Mouse (Mus musculus) layer of hippocampus, postnatal 36 days (tissue): Measurements from ENCODE around the gene Tbc1d23. TPM values are rescaled to one million over a fixed set of nuclear protein-coding genes. Genes with fewer than 3 reads are reported as not detected.

ENCODE experiments used
- DNase-seq, 2 experiments: peaks; one replicate each; pipeline ENCODE4 v3.0.0; 2022
- total RNA-seq, 2 experiments: library from RNA; stranded (reverse); gene quantifications; 2 replicates each; pipeline ENCODE4 v1.2.3; 2021

Gene Tbc1d23
- total RNA-seq, 2 experiments from 2014 or later: 43.6 to 52.4 TPM

- DNase-seq: no peak
Observed at GRCm38 (mm10) chr16:57159835-57160234, 71.5 kb downstream of the Tbc1d23 start.

GRCm38 (mm10) chr16:57157728-57158127, 73.6 kb downstream of the Tbc1d23 start:
- no peak for DNase-seq

GRCm38 (mm10) chr16:57157076-57157475, 74.2 kb downstream of the Tbc1d23 start:
- DNase-seq: no peak

DNA sequence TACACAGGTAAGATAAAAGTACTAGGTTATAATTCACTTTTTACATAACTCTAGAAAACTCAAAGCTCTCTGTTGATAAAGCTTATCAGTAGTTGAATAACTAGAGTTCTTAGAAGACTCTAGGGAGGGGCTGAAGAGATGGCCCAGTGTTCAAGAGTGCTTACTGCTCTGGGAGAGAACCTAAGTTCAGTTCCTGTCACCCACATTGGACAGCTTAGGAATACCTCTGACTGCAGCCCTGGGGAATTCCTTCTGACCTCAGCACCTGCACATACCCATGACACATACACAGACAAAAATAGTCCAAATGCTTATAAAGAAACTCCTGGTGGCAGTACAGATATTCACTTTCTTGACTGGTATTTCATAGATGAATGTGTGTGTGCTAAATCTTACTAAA, 75.4 kb downstream of the Tbc1d23 start:
- DNase-seq: no peak

- DNase-seq: no peak
Observed at GRCm38 (mm10) chr16:57151437-57151836, 79.9 kb downstream of the Tbc1d23 start.

DNA sequence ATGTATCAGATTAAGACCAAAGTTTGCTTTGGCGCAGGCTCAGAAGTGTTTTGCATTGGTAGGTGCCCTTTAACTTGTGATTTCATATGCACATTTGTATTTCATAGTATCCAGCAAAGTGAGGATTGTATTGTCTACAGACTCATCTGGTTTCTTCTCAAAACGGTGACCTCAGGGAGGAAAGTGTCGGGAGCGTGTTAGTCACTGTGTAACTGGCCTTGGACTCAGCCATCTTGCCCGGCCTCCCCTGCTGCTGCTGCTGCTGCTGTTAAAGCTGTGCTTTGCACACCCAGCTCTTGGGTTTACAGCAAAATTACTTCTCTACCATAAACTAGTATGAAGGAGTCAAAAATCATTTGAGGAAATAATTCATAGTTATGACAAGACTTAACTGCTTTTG, 86.6 kb downstream of the Tbc1d23 start:
- DNase-seq: no peak

DNA sequence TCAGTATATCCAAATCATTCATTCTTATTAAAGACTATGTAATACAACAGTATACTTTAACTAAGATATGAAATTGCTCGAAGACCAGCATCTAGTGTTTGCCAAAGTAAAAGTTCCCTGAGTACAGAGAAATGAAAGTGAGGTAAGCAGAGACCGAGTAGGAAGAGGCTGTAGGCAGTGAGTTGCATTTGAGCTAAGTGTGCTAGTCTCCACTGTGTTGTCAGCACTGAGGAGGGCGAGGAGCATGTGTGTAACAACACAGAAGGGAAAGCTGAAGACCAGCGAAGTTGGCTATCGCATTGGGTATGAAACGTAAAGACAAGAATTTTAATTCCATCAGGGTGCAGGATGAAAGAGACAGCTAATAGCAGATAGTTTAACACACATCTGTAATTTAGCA, 97.7 kb downstream of the Tbc1d23 start:
- no peak for DNase-seq

DNA sequence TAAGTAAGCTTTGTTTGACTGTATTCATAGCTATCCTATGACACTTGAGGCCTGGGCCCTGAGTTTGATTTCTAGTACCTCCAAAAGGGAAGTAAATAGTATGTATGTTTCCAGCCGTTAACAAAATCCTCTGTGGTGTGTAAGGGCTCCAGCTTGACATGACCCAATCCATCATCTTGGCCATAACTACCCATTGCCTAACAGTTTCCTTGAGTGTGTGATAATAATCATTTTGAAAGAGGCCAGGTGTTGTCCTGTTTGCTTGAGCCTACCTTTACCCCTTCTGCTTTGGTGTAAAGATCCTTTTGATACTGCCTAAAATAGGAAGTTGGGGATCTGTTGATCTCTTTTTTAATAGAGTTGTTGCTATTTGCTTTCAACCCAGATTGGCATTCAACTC, 99.0 kb downstream of the Tbc1d23 start:
- no peak for DNase-seq

- DNase-seq: no peak
Observed at GRCm38 (mm10) chr16:57131544-57131943, 99.8 kb downstream of the Tbc1d23 start.

DNA sequence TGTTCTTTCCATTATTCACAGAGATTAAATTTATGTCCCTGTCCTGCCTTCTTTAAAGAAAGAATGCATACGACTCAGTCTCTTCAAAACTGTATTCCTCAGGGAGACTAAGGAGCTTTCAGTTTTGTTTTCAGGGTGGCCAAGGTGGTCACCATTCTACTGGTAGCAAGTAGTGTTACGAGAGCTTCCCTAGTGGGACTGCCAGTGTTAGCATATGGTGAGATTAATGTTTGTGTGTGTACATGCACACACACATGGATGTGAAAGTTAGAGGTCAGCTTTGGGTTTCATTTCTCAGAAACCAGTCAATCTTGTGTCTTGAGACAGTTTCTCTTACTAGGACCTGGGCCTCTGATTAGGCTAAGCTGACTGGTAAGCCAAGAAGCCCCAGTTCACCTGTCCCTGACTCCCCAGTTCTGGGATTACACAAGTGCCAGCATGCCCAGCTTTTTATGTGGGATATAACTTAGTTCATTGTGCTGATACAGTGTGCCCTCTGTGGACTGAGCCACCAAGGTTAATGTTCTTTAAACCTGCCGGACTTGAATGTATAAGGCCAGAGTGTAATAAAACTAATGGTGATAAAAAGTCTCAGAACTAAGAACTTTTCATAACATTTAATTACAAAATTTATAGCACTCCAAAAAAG, 100.4 kb downstream of the Tbc1d23 start:
- DNase-seq: no peak

GRCm38 (mm10) chr16:57127825-57128224, 103.5 kb downstream of the Tbc1d23 start:
- DNase-seq: no peak

DNA sequence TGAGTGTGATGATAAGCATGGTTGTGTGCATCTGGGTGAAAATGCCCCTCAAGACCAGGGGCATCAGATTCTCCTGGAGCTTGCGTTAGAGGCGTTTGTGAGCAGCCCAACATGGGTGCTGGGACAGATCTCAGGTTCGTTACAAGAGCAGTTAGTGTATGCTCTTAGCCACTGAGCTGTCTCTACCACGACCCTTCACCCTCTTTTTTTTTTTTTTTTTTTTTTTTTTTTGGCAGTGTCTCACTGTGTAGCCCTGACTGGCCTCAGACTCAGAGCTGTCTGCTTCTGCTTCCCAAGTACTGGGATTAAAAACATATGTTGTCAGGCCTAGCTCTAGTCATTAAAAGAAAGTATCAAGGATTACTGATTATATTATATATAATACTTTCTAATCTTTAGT, 105.0 kb downstream of the Tbc1d23 start:
- DNase-seq: no peak

DNA sequence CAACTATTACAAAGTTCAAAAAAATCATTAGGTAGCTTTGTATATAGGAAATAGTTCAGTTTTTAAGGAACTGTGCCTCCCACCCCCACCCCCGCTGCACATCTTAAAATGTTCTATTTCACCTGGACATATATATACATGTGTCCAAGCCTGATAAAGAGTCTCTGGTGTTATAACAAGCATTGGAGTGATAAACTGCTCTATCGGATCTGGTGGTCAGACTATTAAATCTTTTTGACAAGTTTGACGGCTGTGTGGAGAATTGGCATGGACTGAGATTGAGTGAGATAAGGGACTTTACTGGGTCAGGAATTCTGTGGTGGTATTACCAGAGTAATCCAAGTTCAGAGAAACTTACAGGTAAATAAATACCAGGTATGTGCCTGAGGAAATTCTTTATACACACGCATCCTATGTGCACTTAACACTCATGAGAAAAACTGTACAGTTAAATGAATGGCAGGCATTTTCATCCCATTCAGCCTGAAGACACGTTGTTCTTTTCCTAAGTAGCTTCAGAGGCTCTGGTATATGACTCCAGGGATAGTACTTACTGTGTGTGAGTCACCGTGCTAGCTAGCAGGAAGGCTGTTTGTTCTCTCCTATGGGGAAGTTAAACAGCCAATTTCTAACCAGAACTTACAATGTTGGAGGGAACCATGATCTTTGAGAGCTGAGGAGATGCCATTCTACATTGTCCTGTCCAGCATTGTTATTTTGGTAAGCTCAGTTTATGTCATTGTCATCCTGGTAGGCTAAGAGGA, 108.4 kb downstream of the Tbc1d23 start:
- no peak for DNase-seq

DNA sequence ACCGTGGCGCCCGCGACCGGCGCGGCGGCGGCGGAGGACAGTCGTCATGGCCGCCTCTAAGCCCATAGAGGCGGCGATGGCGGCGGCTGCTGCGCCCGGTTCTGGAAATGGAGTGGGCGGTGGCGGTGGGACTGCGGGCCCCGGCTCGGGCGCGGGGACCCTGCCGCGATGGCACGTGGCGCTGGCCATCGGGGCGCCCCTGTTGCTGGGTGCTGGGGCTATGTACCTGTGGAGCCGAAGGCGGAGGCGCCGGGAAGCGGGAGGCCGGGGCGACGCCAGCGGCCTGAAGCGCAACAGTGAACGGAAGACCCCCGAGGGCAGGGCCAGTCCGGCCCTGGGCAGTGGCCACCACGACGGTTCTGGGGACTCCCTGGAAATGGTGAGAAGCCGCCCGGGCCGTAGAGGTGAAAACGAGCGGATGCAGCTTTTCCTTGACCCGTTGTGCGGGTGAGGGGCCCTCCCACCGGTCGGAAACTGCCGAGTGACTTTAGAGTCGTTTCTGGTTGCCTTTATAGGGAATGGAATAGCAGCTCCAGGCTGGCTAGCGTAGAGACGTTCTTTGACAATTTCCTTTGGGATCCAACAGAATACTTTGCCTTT, 109.4 kb downstream of the Tbc1d23 start:
- no peak for DNase-seq

DNA sequence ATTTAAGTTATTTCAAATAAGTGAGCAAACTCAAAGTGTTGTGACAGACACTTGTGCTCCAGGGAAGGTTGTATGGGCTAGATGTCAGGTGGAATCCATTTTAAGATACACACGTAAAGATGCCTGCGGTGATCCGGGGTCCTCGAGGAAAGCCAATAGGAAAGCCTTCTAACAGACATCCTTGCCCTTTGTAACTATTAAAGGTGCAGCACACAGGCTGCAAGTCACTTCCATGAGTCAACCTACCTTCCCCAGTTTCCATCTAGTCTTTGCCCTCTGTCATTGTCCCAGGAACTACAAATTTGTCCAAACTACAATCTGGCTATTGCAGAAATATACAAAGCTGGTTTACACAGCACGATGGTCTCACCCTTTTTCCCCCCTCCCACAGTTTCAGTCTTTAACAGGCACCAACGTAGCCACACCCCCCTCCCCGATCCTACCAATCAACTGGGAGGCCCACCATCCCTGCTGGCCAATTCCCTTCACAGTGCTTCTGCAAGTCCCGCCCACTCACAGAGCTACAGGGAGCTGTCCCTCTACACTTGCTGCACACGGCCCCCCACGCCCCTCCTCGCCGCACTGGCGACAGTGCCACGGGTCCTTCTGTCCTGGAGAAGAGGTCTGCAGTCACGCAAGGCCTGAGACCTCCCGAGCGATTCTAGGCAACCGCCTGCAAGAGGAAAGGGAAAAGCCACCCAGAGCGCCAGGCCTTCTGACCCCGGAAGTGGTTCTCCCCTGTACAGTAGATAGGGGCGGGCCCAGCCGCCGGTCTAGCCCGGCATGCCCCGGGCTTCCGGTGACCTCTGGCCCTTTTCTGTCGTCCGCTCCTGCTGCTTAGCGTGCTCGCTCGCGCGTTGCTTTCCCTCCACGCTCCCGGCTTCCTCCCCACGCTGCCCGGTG, 110.1 kb downstream of the Tbc1d23 start, which contains the start of gene Tomm70a:
Tomm70a (plus strand) TSS at position 791 of the 903 bp plus-strand sequence.
- DNase-seq: peak; percentile 94 to 95

Other genes starting within 250 kb of the Tbc1d23 start
- gene Tmem45a2, start 160.1 kb downstream of the Tbc1d23 start, total RNA-seq: under 1 TPM in 1 of 2 experiments, not detected in 1; 0.25 TPM
- gene Tomm70a, start 109.8 kb downstream of the Tbc1d23 start, total RNA-seq: 100 to 1,000 TPM in 1 of 2 experiments, 10 to 100 TPM in 1; 98.6 to 101 TPM
- gene Nit2, start 64.2 kb downstream of the Tbc1d23 start, total RNA-seq: 10 to 100 TPM; 13.0 to 13.8 TPM
- under 1 TPM; 0.32 to 0.40 TPM for gene Tmem30c, start 61.4 kb upstream of the Tbc1d23 start, total RNA-seq
- 1 to 10 TPM; 2.9 to 4.0 TPM for gene Filip1l, start 121.6 kb upstream of the Tbc1d23 start, total RNA-seq